Mouse (Mus musculus) lung, postnatal 0 days (tissue): Measurements from ENCODE around the gene Gm17720.

ENCODE experiments used
- CTCF ChIP-seq: IDR thresholded peaks from 2 replicates; pipeline ENCODE4 v1.5.1; 2016; ENCODE audit warnings: antibody characterized with exemption, mild to moderate bottlenecking
- EP300 ChIP-seq: IDR thresholded peaks from 2 replicates; pipeline ENCODE4 v1.6.1; 2016; ENCODE audit warnings: antibody characterized with exemption, mild to moderate bottlenecking, control low read depth

GRCm38 (mm10) chr8:110036156-110036555, 66.4 kb downstream of the Gm17720 start:
- TF ChIP-seq EP300: no peak
- TF ChIP-seq CTCF: no peak
